Mouse (Mus musculus) Patski (cell line): ENCODE results near the gene Dynll1. TPM values are rescaled to one million over a fixed set of nuclear protein-coding genes. Genes with fewer than 3 reads are reported as not detected.
"Not testable (repeated sequence)": the region's sequence is repeated elsewhere in the genome, so short reads cannot be mapped to it uniquely, and the experiment has no call there.

ENCODE experiments used
- ATAC-seq: fragments of 100-300 bp; one replicate; pipeline ENCODE4 v1.8.0; 2021
- CTCF ChIA-PET: fragments of 350-600 bp; sonication (Branson Sonifier 250); formaldehyde crosslinking; loops from one replicate; lab custom pipeline; 2022; ENCODE audit warnings: inconsistent platforms; lab: Charles Lee
- POLR2A ChIA-PET: fragments of 350-600 bp; sonication (Branson Sonifier 250); formaldehyde crosslinking; loops from one replicate; lab custom pipeline; 2022; ENCODE audit warnings: antibody characterized with exemption, inconsistent platforms; lab: Charles Lee
- DNase-seq: peaks from one replicate; pipeline ENCODE4 v3.0.0-alpha.2; 2011; ENCODE audit warnings: low read depth, low spot score
- H3K27me3 ChIP-seq: fragments of 371-371 bp; one replicate; pipeline ENCODE4 v1.5.1; 2021
- CTCF ChIP-seq: fragments of 100-300 bp; IDR thresholded peaks from one replicate; pipeline ENCODE4 v1.5.1; 2021
- in situ Hi-C: fragments of 300-500 bp; cut with MboI; formaldehyde crosslinking; loops from 3 replicates; pipeline ENCODE4 v1.11.1; 2018; ENCODE audit warnings: low pct_unique_long_range_greater_than_20kb, mixed read lengths
- polyA plus RNA-seq: library from polyadenylated mRNA; unstranded; gene quantifications from one replicate; pipeline ENCODE4 v1.2.3, GENCODE M21; 2021

Gene Dynll1
- polyA plus RNA-seq, 1 experiment from 2014 or later, result 704 TPM

DNA sequence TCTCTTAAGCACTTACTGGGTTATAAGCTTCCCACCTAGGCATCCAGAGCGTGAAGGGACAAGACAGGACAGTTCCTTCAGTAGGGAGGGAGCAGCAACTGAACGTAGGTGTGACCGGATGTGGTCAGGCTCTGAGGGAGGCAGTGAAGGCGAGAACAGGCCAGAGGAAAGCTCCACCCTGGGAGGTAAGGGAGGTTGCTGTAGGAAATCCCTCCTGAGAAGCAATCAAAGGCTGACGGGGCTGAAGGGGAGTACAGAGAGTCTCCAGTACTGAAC lies 12.8 kb upstream of the Dynll1 start:
- ATAC-seq (no peak), DNase-seq (no peak)
- in situ Hi-C loops, result no loop called here
- TF ChIP-seq CTCF, result no peak
- no peaks in the 10 kb centered on the region for H3K27me3 ChIP-seq
- ChIA-PET POLR2A (interaction anchor here (2.8 kb wide), 1 partner anchor 13 kb away, joined by 11 read pairs; the partner anchor contains the start of gene Dynll1), CTCF (interaction anchor here (1.3 kb wide), 1 partner anchor 9 kb away, joined by 3 read pairs; no protein-coding TSS in a partner anchor)

DNA sequence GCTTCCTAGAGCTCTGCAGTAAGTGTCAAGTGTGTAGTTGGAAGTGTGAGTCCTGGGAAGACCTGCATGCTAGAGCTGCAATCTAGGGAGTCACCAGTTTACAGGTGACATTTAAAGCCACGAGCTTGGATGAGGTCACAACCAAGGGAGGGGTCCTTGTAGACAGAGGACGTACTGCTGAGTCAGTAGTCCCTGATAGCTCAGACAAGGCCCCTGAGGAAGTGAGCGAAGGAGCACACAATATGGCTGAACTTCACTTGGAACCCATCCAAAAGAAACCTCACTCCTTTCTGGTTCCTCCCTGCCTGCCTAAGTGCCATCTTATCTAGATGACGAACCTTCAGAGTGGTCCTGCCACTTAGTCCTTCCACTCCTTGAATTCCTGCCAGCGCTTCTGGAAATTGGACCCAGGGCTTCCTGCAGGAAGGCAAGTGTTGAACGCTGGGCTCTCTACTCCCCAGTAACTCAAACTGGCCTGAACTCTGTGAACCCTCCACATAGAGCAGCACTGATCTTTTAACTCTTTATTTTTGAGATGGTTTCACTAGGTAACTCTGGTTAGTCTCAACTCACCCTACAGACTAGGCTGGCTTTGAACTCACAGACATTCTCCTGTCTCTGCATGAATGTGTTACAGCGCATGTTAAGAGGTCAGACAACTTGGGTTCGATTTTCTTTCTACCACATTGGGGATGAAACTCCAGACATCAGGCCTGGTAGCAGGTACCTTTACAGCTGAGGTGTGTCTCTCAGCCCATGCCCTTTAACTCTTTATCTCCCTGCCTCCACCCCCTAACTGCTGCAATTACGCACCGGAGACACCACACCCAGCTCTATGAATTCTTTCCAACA lies 12.2 kb upstream of the Dynll1 start:
- in situ Hi-C loops, result no loop called here
- ChIA-PET CTCF (interaction anchor here (1.3 kb wide), 2 partner anchors 9 to 23 kb away, joined by 3 to 4 read pairs; no protein-coding TSS in a partner anchor), POLR2A (interaction anchor here (0.8 to 2.8 kb wide), 2 partner anchors 12 to 15 kb away, joined by 5 to 11 read pairs; partner anchors contain the start of gene Dynll1)
- ATAC-seq, result no peak
- DNase-seq, result no peak
- H3K27me3 ChIP-seq, result no peaks in the 10 kb centered on the region
- TF ChIP-seq CTCF, result no peak

DNA sequence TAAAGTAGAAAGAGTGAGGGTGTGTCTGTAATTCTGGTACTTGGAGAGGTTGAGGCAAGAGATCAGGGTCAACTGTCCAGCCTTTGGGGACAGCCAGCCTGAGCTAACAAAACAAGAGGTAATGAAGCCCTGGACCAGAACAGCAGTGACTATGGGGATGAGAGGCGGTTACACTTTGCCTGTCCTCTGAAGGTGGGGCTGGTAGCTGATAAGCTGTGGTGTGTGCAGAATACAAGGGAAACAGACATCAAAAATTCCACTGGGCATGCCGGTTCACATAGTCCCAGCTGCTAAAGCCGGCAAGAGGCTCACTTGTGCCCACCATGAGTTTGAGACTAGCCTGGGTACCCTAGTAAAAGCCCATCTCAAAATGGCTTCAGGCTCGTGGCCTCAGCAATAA lies 11.6 kb upstream of the Dynll1 start:
- in situ Hi-C loops, result no loop called here
- DNase-seq, result no peak
- ChIA-PET POLR2A (interaction anchor here (0.8 to 2.8 kb wide), 2 partner anchors 11 to 16 kb away, joined by 5 to 11 read pairs; partner anchors contain the start of gene Dynll1), CTCF (interaction anchor here (1.3 kb wide), 1 partner anchor 22 kb away, joined by 4 read pairs; no protein-coding TSS in a partner anchor)
- ATAC-seq, result no peak
- no peak for TF ChIP-seq CTCF
- H3K27me3 ChIP-seq, result no peaks in the 10 kb centered on the region

DNA sequence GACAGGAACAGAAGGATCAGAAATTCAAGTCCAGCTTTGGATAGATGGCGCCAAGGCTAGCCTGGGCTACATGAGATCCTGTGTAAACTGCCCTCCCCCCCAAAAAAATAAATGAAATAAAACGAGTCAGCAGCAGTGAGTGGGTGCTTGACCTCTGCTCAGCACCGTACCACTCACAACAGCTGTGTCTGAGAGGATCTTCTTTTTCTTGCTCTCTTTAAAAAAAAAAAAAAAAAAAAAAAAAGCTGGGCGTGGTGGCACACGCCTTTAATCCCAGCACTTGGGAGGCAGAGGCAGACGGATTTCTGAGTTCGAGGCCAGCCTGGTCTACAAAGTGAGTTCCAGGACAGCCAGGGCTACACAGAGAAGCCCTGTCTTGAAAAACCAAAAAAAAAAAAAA lies 1.4 kb upstream of the Dynll1 start:
- CTCF ChIA-PET, ATAC-seq, H3K27me3 ChIP-seq, in situ Hi-C loops, DNase-seq: not testable (repeated sequence)
- POLR2A ChIA-PET, result interaction anchor here (1.0 to 2.6 kb wide), 3 partner anchors 10 to 28 kb away, joined by 3 to 11 read pairs (median 4); partner anchors contain the start of gene Srsf9

DNA sequence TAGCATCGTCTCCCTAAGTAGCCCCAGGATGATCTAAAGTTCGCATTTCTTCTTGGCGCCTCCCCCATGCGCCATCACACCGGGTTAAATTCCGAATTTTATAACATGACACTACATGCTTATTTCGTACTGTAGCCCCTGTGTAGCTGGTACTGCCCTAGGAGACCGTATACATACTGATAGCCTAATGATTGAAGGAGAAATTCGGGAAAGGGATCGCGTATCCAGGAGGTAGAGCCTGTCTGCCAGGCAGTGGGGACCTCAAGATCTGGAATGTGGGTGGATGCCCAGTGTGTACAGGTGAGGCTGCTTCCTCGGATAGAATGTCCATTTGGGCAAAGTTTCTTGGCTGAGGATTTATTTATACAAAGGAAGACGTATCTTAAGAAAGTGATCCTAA lies 816 bp upstream of the Dynll1 start:
- H3K27me3 ChIP-seq, result no peaks in the 10 kb centered on the region
- ATAC-seq (no peak), DNase-seq (no peak)
- POLR2A ChIA-PET, result interaction anchor here (0.6 to 2.6 kb wide), 6 partner anchors 11 to 42 kb away, joined by 3 to 11 read pairs (median 4); no protein-coding TSS in a partner anchor
- in situ Hi-C loops, result no loop called here
- TF ChIP-seq CTCF, result no peak
- CTCF ChIA-PET, result no interaction called here

DNA sequence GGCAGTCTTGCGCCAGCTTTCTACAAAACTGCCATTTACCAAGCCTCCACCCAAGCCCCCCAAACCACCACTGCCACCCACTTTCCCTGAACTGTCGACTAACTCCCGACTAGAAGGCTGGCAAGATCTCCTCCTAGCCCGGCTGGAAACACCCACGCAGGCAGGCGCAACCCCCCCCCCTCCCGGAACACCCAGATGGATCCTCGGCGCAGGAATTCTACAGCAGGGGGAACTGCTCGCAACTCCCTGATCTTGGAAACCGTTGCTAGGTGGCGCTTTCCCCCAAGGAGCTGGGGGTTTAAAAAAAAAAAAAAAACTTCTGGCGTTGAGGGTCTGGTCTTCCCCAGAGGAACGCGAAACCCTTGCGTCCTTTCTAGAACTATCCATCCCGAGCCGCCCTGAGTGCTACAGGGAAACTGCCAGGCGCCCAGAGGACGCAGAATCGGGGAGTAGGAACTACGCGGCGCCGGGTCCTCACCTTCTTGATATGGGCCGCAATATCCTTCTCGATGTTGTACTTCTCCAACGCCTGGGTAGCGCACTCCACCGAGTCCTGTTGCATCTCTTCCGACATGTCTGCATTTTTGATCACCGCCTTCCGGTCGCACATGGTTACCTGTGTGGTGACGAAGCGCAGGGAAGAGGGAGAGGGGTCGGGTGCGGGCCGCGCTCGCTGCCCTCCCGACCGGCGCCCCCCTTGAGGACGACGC lies 609 bp downstream of the Dynll1 start:
- CTCF ChIA-PET, result no interaction called here
- POLR2A ChIA-PET, result interaction anchor here (0.6 to 3.0 kb wide), 15 partner anchors 12 to 264 kb away, joined by 3 to 14 read pairs (median 4); partner anchors contain the start of genes Gatc and Triap1
- TF ChIP-seq CTCF, result no peak
- in situ Hi-C loops, result no loop called here
- DNase-seq (no peak), ATAC-seq (peak; percentile 6)
- H3K27me3 ChIP-seq, result no peaks in the 10 kb centered on the region

DNA sequence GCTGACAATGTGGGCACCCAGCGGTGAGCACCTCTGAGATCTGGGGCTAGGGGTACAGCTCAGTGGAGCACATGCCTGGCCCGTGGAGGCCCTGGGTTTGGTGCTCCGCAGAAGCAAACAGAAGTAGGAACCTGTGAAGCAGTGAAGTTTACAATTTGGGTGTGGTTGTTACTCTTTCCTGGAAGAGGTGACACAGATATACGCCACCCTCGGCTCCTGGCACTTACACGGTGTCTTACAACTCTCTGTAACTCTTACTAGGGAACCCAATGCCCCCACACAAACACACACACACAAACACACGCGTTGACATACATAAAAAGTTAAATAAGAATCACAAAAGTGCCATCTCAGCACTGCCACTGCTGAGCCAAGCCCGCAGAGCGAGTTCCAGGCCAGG lies 4.5 kb downstream of the Dynll1 start:
- ATAC-seq, result no peak
- H3K27me3 ChIP-seq, result no peaks in the 10 kb centered on the region
- ChIA-PET CTCF (interaction anchor here (0.6 to 3.2 kb wide), 3 partner anchors 21 to 35 kb away, joined by 3 to 13 read pairs (median 3); no protein-coding TSS in a partner anchor), POLR2A (no interaction called here)
- DNase-seq, result no peak
- in situ Hi-C loops, result no loop called here
- TF ChIP-seq CTCF, result no peak

DNA sequence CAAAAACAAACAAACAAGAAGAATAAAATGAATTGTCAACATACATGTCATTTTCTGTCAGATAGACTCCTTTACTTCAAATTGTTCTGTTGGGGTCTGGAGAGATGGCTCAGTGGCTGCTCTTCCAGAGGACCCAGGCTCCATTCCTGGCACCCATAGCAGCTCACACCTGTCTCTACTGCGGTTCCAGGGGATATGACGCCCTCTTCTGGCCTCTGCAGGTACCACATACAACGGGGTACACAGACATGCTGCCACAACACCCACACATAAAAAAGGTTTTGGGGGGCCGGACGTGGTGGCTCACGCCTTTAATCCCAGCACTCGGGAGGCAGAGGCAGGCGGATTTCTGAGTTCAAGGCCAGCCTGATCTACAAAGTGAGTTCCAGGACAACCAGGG lies 6.6 kb downstream of the Dynll1 start:
- ChIA-PET POLR2A (interaction anchor here (0.6 kb wide), 1 partner anchor 13 kb away, joined by 4 read pairs; no protein-coding TSS in a partner anchor), CTCF (interaction anchor here (1.0 to 1.4 kb wide), 3 partner anchors 19 to 26 kb away, joined by 3 to 4 read pairs (median 4); partner anchors contain the start of gene Rnf10)
- in situ Hi-C loops, result no loop called here

DNA sequence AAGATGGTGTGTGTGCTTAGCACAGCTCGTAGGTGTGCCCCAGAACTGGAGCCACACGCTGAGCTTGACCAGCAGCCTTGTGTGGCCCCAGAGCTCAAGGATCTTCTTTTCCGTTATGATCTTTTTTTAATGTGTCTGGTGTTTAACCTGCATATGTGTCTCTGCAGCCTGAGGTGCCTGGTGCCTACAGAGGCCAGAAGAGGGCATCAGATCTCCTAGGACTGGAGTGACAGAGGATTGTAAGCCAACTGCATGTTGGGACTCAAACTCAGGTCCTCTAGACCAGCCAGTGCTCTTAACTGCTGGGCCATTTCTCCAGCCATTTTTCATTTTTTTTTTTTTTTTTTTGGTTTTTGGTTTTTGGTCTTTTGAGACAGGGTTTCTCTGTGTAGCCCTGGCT lies 16.1 kb downstream of the Dynll1 start:
- no peaks in the 10 kb centered on the region for H3K27me3 ChIP-seq
- DNase-seq (no peak), ATAC-seq (no peak)
- ChIA-PET POLR2A (interaction anchor here (0.7 kb wide), 2 partner anchors 16 to 42 kb away, joined by 3 to 4 read pairs; partner anchors contain the start of genes Dynll1 and Srsf9), CTCF (no interaction called here)
- in situ Hi-C loops, result no loop called here
- TF ChIP-seq CTCF, result no peak

More for the DNA sequence above, 6.6 kb downstream of the Dynll1 start:
- no peak for TF ChIP-seq CTCF
- DNase-seq, result no peak
- H3K27me3 ChIP-seq, result no peaks in the 10 kb centered on the region
- no peak for ATAC-seq

DNA sequence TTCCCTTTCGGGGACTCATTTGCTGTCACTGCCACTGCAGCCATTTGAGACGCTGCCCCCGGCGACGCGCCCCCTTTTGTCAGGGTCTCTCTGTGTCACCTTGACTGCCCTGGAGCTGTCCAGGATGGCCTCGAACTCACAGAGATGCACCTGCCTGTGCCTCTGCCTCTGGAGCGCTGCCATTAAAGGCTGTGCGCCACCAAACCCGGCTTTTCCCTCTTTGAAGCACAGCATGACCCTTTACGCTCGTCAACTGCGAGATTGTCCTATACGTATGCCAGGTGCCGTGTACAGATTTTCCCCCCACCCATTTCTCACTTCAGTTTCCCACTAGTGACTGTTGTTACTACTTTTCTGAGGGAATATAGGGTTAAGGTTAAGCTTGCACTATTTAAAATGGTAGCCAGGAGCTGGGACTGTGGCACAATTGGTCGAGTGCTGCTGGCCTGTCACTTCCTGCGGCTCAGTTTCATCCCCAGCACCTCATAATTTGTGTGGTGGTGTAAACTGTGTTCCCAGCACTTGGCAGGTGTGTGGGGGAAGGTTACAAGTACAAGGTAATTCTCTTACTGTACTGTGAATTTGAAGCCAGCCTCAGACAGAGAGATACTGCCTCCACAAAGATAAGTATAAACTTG lies 20.6 kb downstream of the Dynll1 start:
- DNase-seq (no peak), ATAC-seq (no peak)
- in situ Hi-C loops, result no loop called here
- H3K27me3 ChIP-seq, result no peaks in the 10 kb centered on the region
- no peak for TF ChIP-seq CTCF
- ChIA-PET POLR2A (interaction anchor here (0.7 to 1.0 kb wide), 3 partner anchors 8 to 46 kb away, joined by 3 to 4 read pairs (median 3); partner anchors contain the start of gene Srsf9), CTCF (interaction anchor here (1.1 to 1.3 kb wide), 2 partner anchors 12 to 39 kb away, joined by 3 to 5 read pairs; no protein-coding TSS in a partner anchor)
